Mouse (Mus musculus) small intestine, adult 2 months (tissue): ENCODE results near the gene Mamdc2.

Source experiments
- CTCF ChIP-seq: fragments of 200-500 bp; IDR thresholded peaks from 2 replicates; pipeline ENCODE4 v1.5.1; 2012; ENCODE audit warnings: low read depth, mild to moderate bottlenecking, control low read depth, inconsistent platforms, low read length, moderate library complexity, mixed read lengths; ENCODE audit not compliant: insufficient replicate concordance, insufficient read length; ENCODE audit errors: extremely low read depth
- POLR2A ChIP-seq: fragments of 200-500 bp; IDR thresholded peaks from 2 replicates; pipeline ENCODE4 v1.6.1; 2012; ENCODE audit warnings: low read depth, mild to moderate bottlenecking, control low read depth, inconsistent platforms, low read length, moderate library complexity

DNA sequence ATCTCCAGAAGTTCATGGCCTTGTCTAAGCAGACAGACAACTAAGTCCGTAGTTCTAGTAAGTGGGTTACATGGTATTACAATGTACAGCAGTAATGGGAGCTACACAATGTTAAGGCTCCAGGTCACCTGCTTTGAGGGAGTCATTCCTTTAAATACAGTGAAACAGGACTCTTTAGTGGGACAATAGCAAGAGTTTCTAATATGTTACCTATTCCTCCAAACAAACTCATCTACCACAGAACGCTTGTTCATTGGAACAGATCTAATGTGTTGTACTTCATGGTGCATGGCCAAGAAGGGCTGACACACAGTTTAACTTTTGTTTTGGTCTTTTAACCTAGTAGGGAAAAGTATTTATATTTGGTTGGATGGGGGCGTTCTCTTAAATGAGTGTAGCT, 105.5 kb downstream of the Mamdc2 start:
- TF ChIP-seq CTCF (no peak), POLR2A (no peak)
